Mouse (Mus musculus) erythroid progenitor cell, adult 5-6 weeks (primary cell): ENCODE data around the gene Ppm1m. TPM values are rescaled to one million over a fixed set of nuclear protein-coding genes. Genes with fewer than 3 reads are reported as not detected.
A peak's percentile ranks its signal among the peaks of the same experiment; 100 is the strongest.

ENCODE experiments used
- ATAC-seq: replicated peaks from 2 replicates; pipeline ENCODE4 v1.8.0; 2016; ENCODE audit warnings: moderate number of reproducible peaks, mild to moderate bottlenecking, moderate TSS enrichment, inconsistent platforms; ENCODE audit not compliant: poor library complexity, low FRiP score, severe bottlenecking
- total RNA-seq, 2 experiments: library from RNA; stranded (forward) in 1 of 2; stranded (reverse) in 1 of 2; fragments of 150-400 nt in 1 of 2; fragments of 186-747, 209-891 nt in 1 of 2; gene quantifications; 2 replicates each; pipeline versions ENCODE4 v1.2.3 to v1.2.4; 2015 to 2017; ENCODE audit warnings: low replicate concordance in 2 of 2

Gene Ppm1m
- total RNA-seq, 2 experiments from 2014 or later = 6.1 to 25.6 TPM

DNA sequence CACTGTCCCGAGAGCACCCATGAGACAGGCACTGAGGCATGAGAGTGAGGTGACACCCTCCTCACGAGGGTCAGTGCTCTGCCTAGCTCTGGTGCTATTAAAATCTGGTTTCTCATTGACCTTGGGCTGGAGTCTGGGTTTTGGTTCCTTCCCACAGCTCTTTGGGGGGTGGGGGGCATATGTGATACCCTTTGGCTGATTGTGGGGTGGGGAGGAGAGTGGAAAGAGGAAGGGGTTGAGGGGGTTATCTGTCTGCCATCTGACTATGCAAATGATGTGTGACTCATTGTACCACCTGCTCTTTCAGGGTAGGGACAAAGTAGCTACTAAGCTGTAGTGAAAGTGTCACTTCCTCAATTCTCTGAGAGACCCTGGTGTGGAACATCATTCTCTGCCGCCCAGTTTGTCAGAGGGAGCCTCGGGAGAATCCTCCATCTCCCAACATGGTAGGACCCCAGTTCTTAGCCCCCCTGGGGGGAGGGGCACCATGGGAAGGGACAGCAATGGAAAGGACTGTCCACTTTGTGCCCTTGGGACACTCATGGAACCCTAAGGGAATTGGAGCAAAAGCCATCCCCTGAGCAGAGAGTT lies 22.8 kb upstream of the Ppm1m start, which contains the start of gene Tlr9:
Gene Tlr9, plus strand, starts transcription at position 338 of the 591 bp plus-strand sequence.
- no peak for ATAC-seq

DNA sequence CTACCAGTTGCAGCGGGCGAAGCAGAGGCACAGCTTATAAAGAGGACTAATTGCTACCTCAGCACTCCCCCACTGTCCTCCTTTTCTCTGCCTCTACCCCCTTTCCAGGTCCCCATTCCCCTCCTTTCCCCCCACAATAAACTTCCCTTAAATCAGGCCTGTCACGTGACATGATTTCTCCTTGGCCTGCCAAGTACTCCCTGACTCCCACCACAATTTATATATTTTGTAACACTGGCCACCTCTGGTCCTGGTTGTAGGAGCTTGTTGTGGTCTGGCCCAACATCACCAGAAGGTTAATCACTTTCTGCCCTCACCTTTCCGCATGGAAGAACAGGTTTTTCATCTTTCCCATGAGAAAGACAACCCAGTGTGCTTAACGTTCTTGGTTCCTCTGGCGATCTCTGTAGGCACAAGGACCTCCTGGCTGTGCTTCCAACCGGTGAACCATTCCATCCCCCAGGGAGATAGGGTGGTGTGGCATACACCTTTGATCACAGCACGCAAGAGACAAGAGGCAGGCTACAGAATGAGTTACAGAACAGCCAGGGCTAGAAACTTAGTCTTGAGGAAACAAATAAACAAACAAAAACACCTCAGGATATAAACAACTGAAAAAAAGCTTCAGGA lies 21.5 kb upstream of the Ppm1m start:
- ATAC-seq = no peak

DNA sequence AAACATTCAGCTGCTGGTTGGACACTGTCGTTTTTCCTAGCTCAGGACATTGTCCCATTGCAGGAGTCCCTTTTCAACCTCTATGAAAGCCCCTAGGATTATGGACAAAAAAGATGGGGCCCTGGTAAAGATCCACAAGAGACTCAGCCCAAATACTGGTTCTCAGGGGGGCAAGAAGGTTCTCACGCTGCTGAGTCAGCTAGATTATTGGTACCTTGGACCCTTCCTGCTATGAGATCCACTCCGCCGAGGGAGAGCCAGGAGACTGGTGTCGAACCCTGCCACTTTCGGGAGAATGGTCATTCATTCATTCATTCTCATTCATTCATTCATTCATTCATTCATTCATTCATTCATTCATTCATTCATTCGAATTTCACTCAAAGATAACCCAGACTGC lies 17.4 kb upstream of the Ppm1m start:
- no peak for ATAC-seq

DNA sequence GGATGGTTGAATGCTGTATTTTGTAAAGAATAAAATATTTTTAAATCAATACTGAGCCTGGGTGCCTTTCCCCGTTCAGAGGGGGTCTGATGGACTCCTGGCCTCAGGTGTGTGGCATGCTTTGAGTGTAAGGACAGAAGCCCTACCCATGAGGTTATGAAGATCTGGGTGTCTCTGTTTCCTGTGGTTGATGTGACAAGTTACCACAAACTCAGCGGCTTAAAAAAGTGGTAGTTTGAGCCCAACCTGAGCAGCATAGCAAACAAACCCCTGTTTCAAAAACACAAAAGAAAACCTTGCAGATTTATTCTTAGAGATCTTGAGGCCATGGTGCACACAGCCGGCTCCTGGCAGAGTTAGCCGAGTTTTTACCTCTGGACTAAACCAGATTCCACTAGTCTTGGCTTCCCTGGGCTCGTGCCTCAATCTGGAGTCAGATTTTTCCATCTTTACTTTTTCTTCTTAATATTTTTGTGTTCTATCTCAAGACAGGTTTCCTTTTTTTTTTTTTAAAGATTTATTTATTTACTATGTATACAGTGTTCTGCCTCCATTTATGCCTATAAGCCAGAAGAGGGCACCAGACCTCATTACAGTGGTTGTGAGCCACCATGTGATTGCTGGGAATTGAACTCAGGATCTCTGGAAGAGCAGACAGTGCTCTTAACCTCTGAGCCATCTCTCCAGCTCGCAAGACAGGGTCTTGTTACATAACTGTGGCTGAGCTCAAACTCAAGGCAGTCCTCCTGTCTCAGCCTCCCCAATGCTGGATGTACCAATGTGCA lies 16.0 kb upstream of the Ppm1m start:
- no peak for ATAC-seq

DNA sequence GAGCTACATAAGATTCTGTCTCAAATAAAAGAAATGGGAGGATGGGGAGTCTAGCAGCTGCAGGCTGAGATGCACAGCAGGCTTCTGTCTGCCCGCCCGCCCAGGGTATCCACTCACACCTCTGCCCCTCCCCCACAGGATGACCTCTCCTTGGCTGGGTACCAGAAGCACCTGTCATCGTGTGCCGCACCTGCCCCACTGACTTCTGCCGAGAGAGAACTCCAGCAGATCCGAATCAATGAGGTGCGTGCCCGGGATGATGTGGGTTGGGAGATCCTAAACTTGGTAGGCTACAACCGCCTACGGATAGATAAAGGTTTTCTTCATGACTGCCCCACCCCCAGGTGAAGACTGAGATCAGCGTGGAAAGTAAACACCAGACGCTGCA lies 13.0 kb upstream of the Ppm1m start:
- ATAC-seq = no peak

DNA sequence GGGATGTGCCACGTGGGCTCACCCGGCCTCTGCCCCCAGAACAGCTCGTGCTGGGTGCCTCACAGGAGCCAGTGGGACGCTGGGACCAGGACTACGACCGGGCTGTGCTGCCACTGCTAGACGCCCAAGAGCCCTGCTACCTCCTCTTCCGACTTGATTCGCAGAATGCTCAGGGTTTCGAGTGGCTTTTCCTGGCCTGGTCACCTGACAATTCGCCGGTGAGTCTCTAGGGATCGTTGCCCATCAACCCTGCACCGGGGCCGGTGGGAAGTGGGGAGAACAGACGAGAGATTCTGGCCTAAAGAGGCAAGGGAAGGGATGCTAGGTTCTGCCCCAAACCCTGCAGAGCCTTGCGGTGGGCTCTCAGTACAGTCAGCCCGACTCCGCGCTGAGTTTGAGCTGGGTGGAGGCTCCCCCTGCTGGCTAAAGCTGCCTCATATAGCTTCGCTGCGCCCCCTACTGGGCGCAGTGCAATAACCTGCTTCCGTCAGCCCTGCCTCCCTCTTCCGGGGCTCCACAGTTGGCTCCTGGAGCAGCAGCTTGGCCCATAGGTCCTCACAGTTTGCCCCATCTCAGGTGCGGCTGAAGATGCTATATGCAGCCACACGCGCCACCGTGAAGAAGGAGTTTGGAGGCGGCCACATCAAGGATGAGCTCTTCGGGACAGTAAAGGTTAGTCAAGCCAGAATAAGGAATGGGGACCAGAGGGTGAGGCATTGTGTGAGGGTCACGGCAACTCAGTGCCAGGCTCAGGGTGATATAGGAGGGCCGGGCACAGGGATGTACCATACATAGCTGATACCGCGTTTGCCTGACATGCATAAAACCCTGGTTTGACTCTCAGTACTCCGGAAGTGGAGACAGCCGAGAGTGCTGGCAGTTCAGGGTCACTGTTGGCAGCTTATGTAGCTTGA lies 12.4 kb upstream of the Ppm1m start:
- ATAC-seq = peak; percentile 93

DNA sequence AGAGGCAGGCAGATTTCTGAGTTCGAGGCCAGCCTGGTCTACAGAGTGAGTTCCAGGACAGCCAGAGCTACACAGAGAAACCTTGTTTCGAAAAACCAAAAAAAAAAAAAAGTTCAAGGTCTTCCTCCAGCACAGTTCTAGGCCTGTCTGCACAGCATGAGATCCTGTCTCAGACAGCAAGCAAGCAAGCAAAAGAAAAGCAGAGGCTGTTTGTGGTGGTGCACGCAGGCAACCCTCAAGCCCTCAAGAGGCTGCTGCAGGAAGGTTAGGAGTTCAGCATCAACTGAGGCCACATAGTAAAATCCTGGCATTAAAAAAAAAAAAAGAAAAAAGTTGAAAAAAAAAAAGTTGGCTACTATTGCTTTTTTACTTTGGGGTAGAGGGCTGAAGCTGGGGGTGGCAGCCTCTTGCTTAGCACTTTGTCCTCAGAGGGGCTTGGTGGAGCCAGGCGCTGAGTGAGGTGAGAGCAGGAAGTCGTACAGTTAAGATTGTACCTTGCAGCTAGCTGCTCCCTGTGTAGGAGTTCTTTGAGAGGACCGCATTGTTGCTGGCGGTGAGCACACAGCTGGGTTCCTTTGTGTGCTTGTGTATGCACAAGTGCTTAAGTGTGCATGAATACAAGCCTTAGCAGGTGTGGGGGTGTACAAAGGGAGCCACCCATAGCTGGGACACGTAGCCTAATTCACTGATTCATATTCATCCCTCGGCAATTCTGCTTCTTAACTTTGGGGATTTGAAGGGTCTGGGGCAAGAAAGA lies 11.5 kb upstream of the Ppm1m start:
- ATAC-seq = no peak

DNA sequence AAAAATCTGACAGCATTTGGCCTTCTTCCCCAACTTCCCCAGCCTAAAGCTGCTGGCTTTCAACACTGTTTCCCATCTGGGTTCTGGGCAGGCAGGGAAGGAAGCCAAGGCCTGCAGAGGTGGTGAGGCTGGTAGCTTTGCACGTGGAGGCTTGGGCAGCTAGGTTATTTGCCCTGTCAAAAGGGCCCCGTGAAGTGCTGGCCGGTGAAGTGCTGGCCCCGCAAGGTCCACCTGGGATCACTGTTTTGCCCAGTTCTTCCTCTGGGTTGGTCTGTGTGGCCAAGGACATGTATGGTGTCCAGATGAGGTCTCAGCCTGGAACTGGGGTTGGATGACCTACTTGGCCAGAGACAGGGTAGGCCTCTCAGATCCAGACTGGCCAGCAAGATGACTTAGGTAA lies 10.4 kb upstream of the Ppm1m start:
- no peak for ATAC-seq

DNA sequence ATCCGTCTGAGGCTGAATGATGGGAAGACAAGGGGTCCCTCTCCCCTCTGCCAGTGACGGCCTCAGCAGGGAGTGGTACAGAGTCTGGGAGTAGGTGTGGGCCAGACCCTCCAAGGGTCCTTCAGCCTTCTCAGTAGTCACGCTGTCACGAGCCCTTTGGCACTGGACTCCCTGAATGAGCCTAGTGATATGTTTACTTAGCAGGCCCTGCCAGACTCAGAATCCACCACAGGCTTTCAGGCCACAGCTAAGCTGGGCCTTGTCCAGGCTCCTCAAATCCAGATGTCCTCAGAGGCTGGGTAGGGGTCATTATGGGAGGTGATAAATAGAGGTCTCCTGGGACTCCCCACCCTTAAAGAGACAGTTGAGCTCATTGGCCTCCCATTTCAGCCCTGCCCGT lies 8.6 kb upstream of the Ppm1m start:
- no peak for ATAC-seq

DNA sequence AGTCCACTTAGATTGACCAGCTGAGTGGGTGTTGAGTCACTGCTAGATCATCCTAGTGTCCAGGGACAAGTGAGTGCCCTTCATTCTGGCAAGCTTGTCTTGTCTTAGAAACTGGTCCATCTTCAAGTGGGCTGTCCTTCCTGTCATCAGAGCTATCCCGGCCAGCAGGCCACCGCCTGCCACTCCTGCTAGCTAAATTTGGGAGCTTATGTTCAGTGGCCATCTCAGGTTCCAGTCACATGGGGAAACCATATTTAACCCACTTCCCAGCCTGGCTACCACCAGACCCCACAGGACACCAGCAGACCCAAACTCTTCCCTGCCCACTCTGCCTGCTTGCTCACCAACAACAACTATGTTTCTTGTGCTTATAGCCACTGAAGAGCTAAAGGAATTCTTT lies 7.0 kb upstream of the Ppm1m start:
- no peak for ATAC-seq

DNA sequence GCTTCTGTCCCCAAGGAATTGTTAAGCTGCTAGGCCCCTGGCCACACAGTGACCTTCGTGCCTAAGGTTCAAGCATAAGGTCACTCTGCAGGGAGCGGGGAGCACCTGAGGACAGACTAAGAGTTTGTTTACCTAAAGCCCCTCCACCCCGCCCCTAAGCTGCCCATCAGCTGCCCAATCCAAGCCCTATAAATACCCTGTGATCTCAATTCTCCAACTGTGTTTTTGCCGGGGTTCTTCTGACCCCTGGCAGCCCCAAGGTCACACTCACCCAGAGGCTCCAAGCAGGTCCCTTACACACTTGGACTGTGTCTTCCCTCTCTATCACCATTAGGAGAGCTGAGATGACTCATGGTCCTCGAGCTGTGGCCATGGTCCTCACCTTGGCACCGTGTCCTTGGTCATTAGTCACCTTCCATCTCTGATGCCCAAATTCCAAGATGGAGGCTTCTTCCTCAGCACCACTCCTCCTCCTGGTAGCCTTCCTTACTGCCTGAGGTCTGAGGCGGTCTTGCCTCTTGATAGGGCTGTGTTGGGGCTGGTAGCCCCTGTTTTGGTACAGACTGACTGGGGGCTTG lies 6.3 kb upstream of the Ppm1m start:
- no peak for ATAC-seq

DNA sequence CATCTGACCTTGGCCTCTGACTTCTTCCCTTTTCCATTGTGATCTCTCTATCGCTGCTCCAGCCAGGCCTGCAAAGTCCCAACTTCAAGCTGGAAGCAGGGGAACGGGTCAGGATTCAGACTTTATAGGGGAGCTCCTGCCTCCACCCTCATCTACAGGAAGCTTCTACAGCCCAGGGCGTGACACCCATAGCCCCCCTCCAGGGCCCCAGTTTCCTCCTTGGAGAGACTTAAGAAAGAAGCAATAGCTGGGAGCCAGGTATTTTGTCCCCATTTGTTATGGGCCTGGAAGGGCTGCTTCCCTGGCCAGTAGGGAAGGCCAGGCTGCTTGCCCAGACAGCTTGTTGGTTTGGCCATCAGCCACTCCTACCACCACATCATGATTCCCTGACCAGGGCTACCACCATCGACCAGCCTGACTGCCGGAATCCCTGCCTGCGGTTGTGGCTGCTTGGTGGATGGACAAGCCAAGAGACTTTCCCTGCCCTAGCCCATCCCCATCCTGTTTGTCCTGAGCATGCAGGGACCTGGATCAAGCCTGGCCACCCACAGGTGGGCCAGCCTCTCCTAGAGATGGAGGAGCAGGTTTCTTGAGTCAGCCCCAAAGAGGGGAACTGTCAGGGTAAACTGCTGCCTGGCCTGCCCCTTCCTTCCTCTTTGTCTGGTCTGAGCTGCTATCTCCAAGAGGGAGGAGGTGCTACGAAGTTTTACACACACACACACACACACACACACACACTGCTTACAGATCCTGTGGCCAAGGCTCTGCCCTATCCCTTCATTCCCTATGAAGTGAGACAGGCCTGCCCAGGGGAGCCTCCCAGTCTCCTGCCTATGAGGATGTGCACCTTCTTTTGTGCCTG lies 4.7 kb upstream of the Ppm1m start:
- no peak for ATAC-seq

DNA sequence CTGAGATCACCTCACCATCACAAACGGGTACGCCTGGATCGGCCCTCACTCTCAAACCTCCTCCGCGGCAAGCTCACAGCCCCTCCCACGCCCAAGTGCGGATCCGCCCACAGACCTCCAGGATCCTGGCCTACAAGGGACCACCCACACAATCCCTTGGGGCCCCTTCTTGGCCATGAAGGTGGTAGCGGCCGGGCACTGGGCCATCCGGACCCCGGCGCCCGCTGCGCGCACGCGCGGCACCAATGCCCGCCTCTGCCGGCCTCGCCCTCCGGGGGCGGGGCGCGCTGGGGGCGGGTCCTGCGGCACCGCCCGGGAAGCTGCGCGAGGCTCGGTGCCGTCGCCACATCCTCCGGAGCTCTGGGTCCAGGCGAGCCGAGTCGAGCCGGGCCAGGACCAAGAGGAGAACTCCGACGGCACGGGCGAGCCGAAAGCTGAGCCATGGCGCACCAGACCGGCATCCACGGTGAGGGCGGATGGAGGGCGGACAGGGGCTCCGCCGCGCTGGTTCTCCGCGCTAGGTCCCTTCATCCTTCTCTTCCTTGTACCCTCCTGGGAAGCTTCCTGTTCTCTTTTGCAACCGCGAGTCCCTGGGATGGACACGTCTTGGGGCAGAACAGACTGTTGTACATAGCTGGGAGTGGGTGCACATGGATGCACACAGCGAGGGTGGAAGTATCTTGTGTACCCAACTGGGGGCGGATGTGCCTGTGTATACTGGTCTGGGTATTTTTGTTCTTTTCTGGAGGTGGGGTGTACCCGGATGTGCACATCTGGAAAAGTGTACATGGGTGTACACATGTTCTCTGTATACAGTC lies 3.5 kb upstream of the Ppm1m start, which contains the start of gene Twf2:
Gene Twf2, plus strand, starts transcription at position 290 of the 818 bp plus-strand sequence.
- peak; percentile 78 for ATAC-seq

DNA sequence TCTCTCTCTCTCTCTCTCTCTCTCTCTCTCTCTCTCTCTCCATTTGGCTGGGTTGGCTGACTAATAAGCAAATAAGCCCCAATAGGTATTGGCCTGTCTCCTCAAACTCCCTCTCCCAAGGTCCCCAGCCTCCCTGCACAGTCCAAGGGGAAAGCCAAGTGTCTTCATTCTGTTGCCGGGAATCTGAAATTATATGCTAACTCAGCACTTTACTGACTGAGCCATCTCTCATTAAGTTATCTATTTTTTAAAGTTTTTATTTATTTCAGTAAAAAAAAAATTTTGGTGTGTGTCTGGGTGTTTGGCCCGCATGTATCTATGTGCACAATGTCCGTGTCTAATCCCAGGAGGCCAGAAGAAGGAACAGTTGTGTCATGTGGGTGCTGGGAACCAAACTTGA lies 2.3 kb upstream of the Ppm1m start:
- no peak for ATAC-seq

DNA sequence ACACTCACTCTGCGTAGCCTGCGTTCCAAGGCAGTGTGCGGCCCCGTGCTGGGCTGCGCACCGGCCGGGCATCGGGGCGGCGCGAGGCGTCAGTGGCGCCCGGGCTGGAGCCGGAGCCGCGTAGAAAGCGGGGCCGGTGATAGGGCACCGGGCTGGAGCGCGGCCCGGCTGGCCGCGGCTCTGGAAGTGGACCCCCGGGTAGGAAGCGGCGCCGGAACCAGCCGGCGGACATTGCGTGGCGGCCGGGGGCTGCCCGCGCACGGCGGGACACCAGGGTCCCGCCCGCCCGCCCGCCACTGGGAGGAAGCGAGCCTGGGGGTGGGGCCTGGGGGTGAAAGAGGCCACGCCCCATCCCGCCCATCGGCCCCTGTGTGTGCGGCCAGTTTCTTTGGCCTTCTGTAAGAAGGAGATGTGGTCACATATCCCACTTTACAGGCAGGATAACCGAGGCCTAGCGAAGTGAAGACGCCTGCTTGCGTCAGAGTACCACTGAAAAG lies 536 bp downstream of the Ppm1m start:
- peak; percentile 62 for ATAC-seq

DNA sequence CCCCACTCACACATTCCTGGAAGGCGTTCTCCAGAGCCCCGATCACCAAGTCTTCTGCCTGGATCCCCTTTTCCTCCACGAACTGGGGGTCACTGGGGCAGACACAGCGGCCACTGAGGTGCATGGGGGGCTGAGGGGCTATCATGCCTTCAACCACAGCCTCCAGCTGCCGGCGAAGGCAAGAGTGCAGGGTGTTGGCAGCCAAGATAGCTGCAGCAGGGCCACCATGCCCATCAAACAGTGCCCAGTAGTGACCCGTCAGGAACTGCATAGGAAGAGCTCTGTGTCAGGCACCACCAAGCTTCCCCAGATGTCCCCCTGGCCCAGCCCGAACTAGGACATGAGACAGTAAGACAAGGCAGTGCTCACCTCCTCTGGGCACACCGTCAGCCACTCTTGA lies 1.8 kb downstream of the Ppm1m start:
- ATAC-seq = no peak

DNA sequence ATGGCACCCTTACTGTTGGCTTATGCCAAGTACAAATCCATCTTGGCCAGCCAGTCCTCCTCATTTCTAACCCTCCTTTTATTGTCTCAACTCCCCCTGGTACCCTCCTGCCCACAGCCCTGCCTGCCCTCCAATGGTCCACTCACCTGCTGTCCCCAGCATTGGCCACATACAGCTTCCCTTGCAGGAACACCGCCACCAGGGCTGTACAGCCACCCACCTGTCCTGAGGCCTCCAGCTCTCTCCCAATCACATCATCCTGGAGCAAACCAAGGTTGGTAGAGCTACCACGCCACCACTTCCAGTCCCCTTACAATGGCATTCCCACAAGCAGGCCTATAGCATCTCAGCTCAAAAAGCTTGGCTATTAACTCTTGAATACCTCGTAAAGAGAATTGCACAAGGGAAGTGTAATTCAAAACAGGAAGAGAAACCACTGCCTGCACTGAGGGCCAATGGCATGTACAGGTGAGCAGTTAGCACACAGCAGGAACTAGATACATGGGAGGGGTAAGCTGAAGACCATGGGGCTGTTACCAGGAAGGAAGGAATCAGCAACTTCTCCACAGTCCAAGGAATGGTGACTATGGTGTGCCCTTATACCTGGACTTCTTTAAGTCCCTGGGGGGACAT lies 2.3 kb downstream of the Ppm1m start:
- no peak for ATAC-seq
